In genomic region chr16:43890005-43890336, GRCm38 (mm10) we compare ENCODE assay signal across 8 mouse cellular contexts. TPM values are rescaled to one million over a fixed set of nuclear protein-coding genes. Genes with fewer than 3 reads are reported as not detected.
DNase-seq lines count a peak whose midpoint lies in the region; ATAC-seq and TF ChIP-seq lines count a peak whose summit lies in the region.

No protein-coding gene starts in this region.

- TF ChIP-seq CTCF in liver, adult 2 months (IDR thresholded peaks at IDR 0.05; ENCODE audit: low read depth, low read length): peak; percentile 50; the same call in 1 of the 2 replicates

- DNase-seq in liver, adult 2 months (ENCODE audit: extremely low read depth, low read depth, low spot score): no peak
- no peak for DNase-seq in liver
- DNase-seq in embryonic facial prominence, embryonic 10.5 days (ENCODE audit: low spot score): no peak
- DNase-seq in Muller cell, postnatal 12 days (ENCODE audit: inconsistent ontology term): no peak
- DNase-seq in layer of hippocampus, adult 18-20 months (ENCODE audit: low spot score in 2 of 2): no peak
- no peak for DNase-seq in cerebellum, adult 11-12 months

- no peaks in the 10 kb centered on the region for H3K9me3 ChIP-seq in embryonic facial prominence, embryonic 10.5 days
- H3K9me3 ChIP-seq in hindbrain, embryonic 16.5 days (ENCODE audit: control insufficient read depth, low read length): no peaks in the 10 kb centered on the region
- H3K9me3 ChIP-seq in midbrain, embryonic 15.5 days: no peaks in the 10 kb centered on the region

- H3K4me2 ChIP-seq in hindbrain, embryonic 16.5 days (ENCODE audit: low read length): peak overlapping the region; percentile 71
- peak overlapping the region; percentile 88 for H3K4me2 ChIP-seq in midbrain, embryonic 15.5 days

- WGBS in liver, adult 2 months: 0% methylated on average over 9 of the region's 9 CpGs
- under 1% methylated on average over 9 of the region's 9 CpGs for WGBS in embryonic facial prominence, embryonic 10.5 days
- WGBS in hindbrain, embryonic 16.5 days: 0% methylated on average over 9 of the region's 9 CpGs
- 1% methylated on average over 9 of the region's 9 CpGs for WGBS in midbrain, embryonic 15.5 days

- H3K4me1 ChIP-seq in liver, adult 2 months (ENCODE audit: control insufficient read depth, insufficient read depth, low read length): peaks cover 2% of the 10 kb centered on the region; the same call in 1 of the 2 replicates
- peaks cover 15% of the 10 kb centered on the region for H3K4me1 ChIP-seq in embryonic facial prominence, embryonic 10.5 days
- H3K4me1 ChIP-seq in hindbrain, embryonic 16.5 days (ENCODE audit: control insufficient read depth, insufficient read depth, low read depth, low read length): peaks cover 16% of the 10 kb centered on the region
- H3K4me1 ChIP-seq in midbrain, embryonic 15.5 days: peaks cover 24% of the 10 kb centered on the region

- peak overlapping the region; percentile 75 for H3K4me3 ChIP-seq in liver, adult 2 months (ENCODE audit: insufficient read depth, low read depth, low read length)
- peak overlapping the region; percentile 78 for H3K4me3 ChIP-seq in embryonic facial prominence, embryonic 10.5 days
- peak overlapping the region; percentile 69 for H3K4me3 ChIP-seq in hindbrain, embryonic 16.5 days (ENCODE audit: low read length)
- H3K4me3 ChIP-seq in midbrain, embryonic 15.5 days: peak overlapping the region; percentile 88

- H3K36me3 ChIP-seq in liver, adult 2 months (ENCODE audit: control insufficient read depth, insufficient read depth, low read length): no peaks in the 10 kb centered on the region; the same call in 1 of the 2 replicates
- peaks cover 5% of the 10 kb centered on the region; the same call in 1 of the 2 replicates for H3K36me3 ChIP-seq in embryonic facial prominence, embryonic 10.5 days (replicated peaks)
- H3K36me3 ChIP-seq in hindbrain, embryonic 16.5 days (ENCODE audit: control insufficient read depth, insufficient read depth, low read length): no peaks in the 10 kb centered on the region
- no peaks in the 10 kb centered on the region for H3K36me3 ChIP-seq in midbrain, embryonic 15.5 days (replicated peaks)

- peak; percentile 96 for ATAC-seq in hindbrain, embryonic 16.5 days
- peak; percentile 97 for ATAC-seq in midbrain, embryonic 15.5 days (replicated peaks)

- H3K27me3 ChIP-seq in liver, adult 2 months (ENCODE audit: control insufficient read depth, insufficient read depth, low read length): no peaks in the 10 kb centered on the region
- H3K27me3 ChIP-seq in embryonic facial prominence, embryonic 10.5 days (replicated peaks; ENCODE audit: low read depth, poor library complexity, severe bottlenecking): no peaks in the 10 kb centered on the region
- H3K27me3 ChIP-seq in hindbrain, embryonic 16.5 days (replicated peaks; ENCODE audit: control insufficient read depth, insufficient read depth, low read length): no peaks in the 10 kb centered on the region
- H3K27me3 ChIP-seq in midbrain, embryonic 15.5 days (replicated peaks): no peaks in the 10 kb centered on the region

- TF ChIP-seq POLR2A in liver, adult 2 months (IDR thresholded peaks at IDR 0.05; ENCODE audit: extremely low read depth, insufficient read depth, low read length): no peak

- H3K27ac ChIP-seq in liver, adult 2 months (replicated peaks; ENCODE audit: insufficient read depth, low read depth, low read length): peak overlapping the region; percentile 32; the same call in 1 of the 2 replicates
- peak overlapping the region; percentile 90 for H3K27ac ChIP-seq in embryonic facial prominence, embryonic 10.5 days (replicated peaks)
- H3K27ac ChIP-seq in hindbrain, embryonic 16.5 days (ENCODE audit: low read depth, low read length): peak overlapping the region; percentile 79
- H3K27ac ChIP-seq in midbrain, embryonic 15.5 days: peak overlapping the region; percentile 90

- peak overlapping the region; percentile 63 for H3K9ac ChIP-seq in liver, adult 2 months (ENCODE audit: low read depth, low read length)
- peak overlapping the region; percentile 86 for H3K9ac ChIP-seq in hindbrain, embryonic 16.5 days (ENCODE audit: low read depth, low read length)
- peak overlapping the region; percentile 94 for H3K9ac ChIP-seq in midbrain, embryonic 15.5 days

- H3K79me2 ChIP-seq in liver, adult 2 months (ENCODE audit: control insufficient read depth, insufficient read depth, low read length): peaks cover 6% of the 10 kb centered on the region; the same call in 1 of the 2 replicates

RNA-seq across cellular contexts. Expression of gene Ccdc191, which starts 0.4 kb away (rescaled TPM):
- total RNA-seq in liver, adult 2 months (2014; rRNA removed): 3.3 and 6.2 TPM in 2 replicates
- 0.25 and 1.1 TPM in 2 replicates for polyA plus RNA-seq in liver, adult 2 months (2012; rRNA removed)
- polyA plus RNA-seq in embryonic facial prominence, embryonic 10.5 days (2016; fragmentation: Nextera tagmentation; extraction: Ambion mirVana): 16.3 and 20.2 TPM in 2 replicates
- 6.7 and 8.9 TPM in 2 replicates for polyA plus RNA-seq in hindbrain, embryonic 16.5 days (2015; fragmentation: Nextera tagmentation; extraction: Ambion mirVana)
- polyA plus RNA-seq in midbrain, embryonic 15.5 days (2015; fragmentation: Nextera tagmentation; extraction: Ambion mirVana): 7.7 and 8.0 TPM in 2 replicates
- 1 to 10 TPM; 3.2 to 3.6 TPM for total RNA-seq in layer of hippocampus, adult 18-20 months (2021)

RNA-seq across cellular contexts. Expression of gene Qtrt2, which starts 36.6 kb away (rescaled TPM):
- 7.8 and 8.5 TPM in 2 replicates for total RNA-seq in liver, adult 2 months (2014; rRNA removed)
- 3.5 and 9.0 TPM in 2 replicates for polyA plus RNA-seq in liver, adult 2 months (2012; rRNA removed)
- polyA plus RNA-seq in embryonic facial prominence, embryonic 10.5 days (2016; fragmentation: Nextera tagmentation; extraction: Ambion mirVana): 36.0 and 37.4 TPM in 2 replicates
- polyA plus RNA-seq in hindbrain, embryonic 16.5 days (2015; fragmentation: Nextera tagmentation; extraction: Ambion mirVana): 17.6 and 18.9 TPM in 2 replicates
- 17.2 and 18.1 TPM in 2 replicates for polyA plus RNA-seq in midbrain, embryonic 15.5 days (2015; fragmentation: Nextera tagmentation; extraction: Ambion mirVana)
- total RNA-seq in layer of hippocampus, adult 18-20 months (2021): 10 to 100 TPM; 32.5 to 39.2 TPM

Comparison
In these comparisons a context has a peak if more than half of its experiments do, and no peak if none do; other contexts are left out.
1. H3K27ac ChIP-seq: peak in every context shown above with its lines; median percentile 90 in embryonic facial prominence, embryonic 10.5 days; 90 in midbrain, embryonic 15.5 days; 79 in hindbrain, embryonic 16.5 days; 32 in liver, adult 2 months.